Mouse (Mus musculus) gastrocnemius, adult 18-20 months (tissue): ENCODE measurements around the gene Akp3. TPM values are rescaled to one million over a fixed set of nuclear protein-coding genes. Genes with fewer than 3 reads are reported as not detected.

ENCODE experiments used
- DNase-seq: peaks from one replicate; pipeline ENCODE4 v3.0.0; 2021; ENCODE audit warnings: low spot score
- total RNA-seq, 2 experiments: library from RNA; stranded (reverse); gene quantifications; 2 replicates each; pipeline ENCODE4 v1.2.3; 2021

Akp3 gene
- total RNA-seq, 2 experiments from 2014 or later, result not detected

GRCm38 (mm10) chr1:87153776-87154500 lies 29.2 kb downstream of the Akp3 start:
- no peak for DNase-seq

- no peak for DNase-seq
Measured at GRCm38 (mm10) chr1:87154501-87155120, 29.8 kb downstream of the Akp3 start.

- DNase-seq, result no peak
Measured at GRCm38 (mm10) chr1:87155531-87156198, 30.9 kb downstream of the Akp3 start.

GRCm38 (mm10) chr1:87156199-87156587 lies 31.4 kb downstream of the Akp3 start, which contains the start of gene Ecel1:
Ecel1 (minus strand) TSS chr1:87156521.
- no peak for DNase-seq

- DNase-seq, result no peak
Measured at GRCm38 (mm10) chr1:87159396-87159795, 34.6 kb downstream of the Akp3 start.

- no peak for DNase-seq
Measured at GRCm38 (mm10) chr1:87164164-87164795, 39.5 kb downstream of the Akp3 start.

GRCm38 (mm10) chr1:87164796-87165184 lies 40.0 kb downstream of the Akp3 start:
- DNase-seq, result no peak

GRCm38 (mm10) chr1:87170458-87170857 lies 45.7 kb downstream of the Akp3 start:
- DNase-seq, result no peak

GRCm38 (mm10) chr1:87171312-87171711 lies 46.5 kb downstream of the Akp3 start:
- DNase-seq, result no peak

GRCm38 (mm10) chr1:87172316-87172715 lies 47.5 kb downstream of the Akp3 start:
- DNase-seq, result no peak

- peak; percentile 61 for DNase-seq
Measured at GRCm38 (mm10) chr1:87174006-87174955, 49.5 kb downstream of the Akp3 start.

GRCm38 (mm10) chr1:87175852-87176292 lies 51.1 kb downstream of the Akp3 start:
- DNase-seq, result peak; percentile 25

Other genes starting within 250 kb of the Akp3 start
- not detected for gene Alppl2, start 35.0 kb upstream of the Akp3 start, total RNA-seq
- not detected for gene Alpi, start 23.4 kb upstream of the Akp3 start, total RNA-seq
- gene Ecel1, start 31.5 kb downstream of the Akp3 start, total RNA-seq, result not detected
- gene Prss56, start 58.3 kb downstream of the Akp3 start, total RNA-seq, result not detected
- 1 to 10 TPM; 2.4 to 3.2 TPM for gene Chrnd, start 65.6 kb downstream of the Akp3 start, total RNA-seq
- not detected for gene Chrng, start 79.7 kb downstream of the Akp3 start, total RNA-seq
- gene Eif4e2, start 88.9 kb downstream of the Akp3 start, total RNA-seq, result 10 to 100 TPM; 49.6 to 51.0 TPM
- gene Efhd1, start 139.4 kb downstream of the Akp3 start, total RNA-seq, result 1 to 10 TPM; 3.4 to 6.1 TPM
- 10 to 100 TPM; 31.9 to 42.2 TPM for gene Gigyf2, start 202.0 kb downstream of the Akp3 start, total RNA-seq